Mouse (Mus musculus) heart, embryonic 12.5 days (tissue): ENCODE measurements at regions not wholly inside any gene's neighbourhood (a gene's known extent, or its start where the extent isn't known, plus 50 kb on each side); places are given as distances from the start of the nearest gene placed in this dataset.

Experiments used
- ATAC-seq: fragments of 200-750 bp; cut with Nextera tagmentation; 2 replicates; pipeline ENCODE4 v1.8.0; 2017; ENCODE audit warnings: moderate TSS enrichment, moderate library complexity; ENCODE audit not compliant: insufficient number of reproducible peaks, low FRiP score
- H3K27ac ChIP-seq: fragments of 300-500 bp; sonication (generic); 2 replicates; pipeline ENCODE4 v1.5.1; 2016; ENCODE audit warnings: mild to moderate bottlenecking, moderate library complexity; ENCODE audit not compliant: poor library complexity, severe bottlenecking
- H3K27me3 ChIP-seq: fragments of 300-500 bp; sonication (generic); replicated peaks from 2 replicates; pipeline ENCODE4 v1.6.1; 2016; ENCODE audit warnings: mild to moderate bottlenecking, moderate library complexity
- H3K36me3 ChIP-seq: fragments of 300-500 bp; sonication (generic); 2 replicates; pipeline ENCODE4 v1.6.1; 2016; ENCODE audit warnings: mild to moderate bottlenecking, moderate library complexity
- H3K4me1 ChIP-seq: fragments of 300-500 bp; sonication (generic); replicated peaks from 2 replicates; pipeline ENCODE4 v1.6.1; 2016; ENCODE audit warnings: mild to moderate bottlenecking
- H3K4me2 ChIP-seq: fragments of 300-500 bp; sonication (generic); 2 replicates; pipeline ENCODE4 v1.6.1; 2016; ENCODE audit warnings: mild to moderate bottlenecking, moderate library complexity
- H3K4me3 ChIP-seq: fragments of 300-500 bp; sonication (generic); 2 replicates; pipeline ENCODE4 v1.5.1; 2016; ENCODE audit warnings: mild to moderate bottlenecking
- H3K9ac ChIP-seq: fragments of 300-500 bp; sonication (generic); 2 replicates; pipeline ENCODE4 v1.6.1; 2016; ENCODE audit warnings: mild to moderate bottlenecking, moderate library complexity
- H3K9me3 ChIP-seq: fragments of 300-500 bp; sonication (generic); replicated peaks from 2 replicates; pipeline ENCODE4 v1.6.1; 2016; ENCODE audit warnings: mild to moderate bottlenecking, moderate library complexity
- WGBS: fragments of 180-500 bp; shearing (Covaris S2); methylation state at CpG from one replicate; pipeline ENCODE4 v1.1.7; 2016; 5-methylcytosine and 5-hydroxymethylcytosine counted together

- Histone ChIP-seq H3K27ac (no peak overlapping the region), H3K9ac (no peak overlapping the region), H3K36me3 (no peaks in the 10 kb centered on the region), H3K9me3 (no peaks in the 10 kb centered on the region), H3K27me3 (no peaks in the 10 kb centered on the region), H3K4me2 (no peak overlapping the region), H3K4me3 (no peak overlapping the region), H3K4me1 (no peaks in the 10 kb centered on the region)
- no peak for ATAC-seq
These were observed 573.8 kb upstream of the Mef2c start for GRCm38 (mm10) chr13:82930010-82930409.

- no peaks in the 10 kb centered on the region for H3K36me3 ChIP-seq
- H3K27ac ChIP-seq, result no peak overlapping the region
- 81% methylated on average over 3 of the region's 3 CpGs for WGBS
- H3K4me1 ChIP-seq, result no peaks in the 10 kb centered on the region
- H3K4me2 ChIP-seq, result no peak overlapping the region
- H3K27me3 ChIP-seq, result no peaks in the 10 kb centered on the region
- no peak overlapping the region for H3K9ac ChIP-seq
- no peak for ATAC-seq
- no peak overlapping the region for H3K4me3 ChIP-seq
- H3K9me3 ChIP-seq, result no peaks in the 10 kb centered on the region
These were observed 566.0 kb upstream of the Mef2c start for GRCm38 (mm10) chr13:82937856-82938255.

- 17% methylated on average over 11 of the region's 11 CpGs for WGBS
- H3K4me3 ChIP-seq, result peak overlapping the region; percentile 38
These were observed 561.0 kb upstream of the Mef2c start for GRCm38 (mm10) chr13:82942691-82943341.

GRCm38 (mm10) chr13:82946931-82947330, 556.9 kb upstream of the Mef2c start:
- Histone ChIP-seq H3K9me3 (no peaks in the 10 kb centered on the region), H3K4me3 (no peak overlapping the region), H3K27me3 (no peaks in the 10 kb centered on the region), H3K36me3 (no peaks in the 10 kb centered on the region), H3K9ac (no peak overlapping the region), H3K4me1 (no peaks in the 10 kb centered on the region), H3K4me2 (no peak overlapping the region), H3K27ac (no peak overlapping the region)
- ATAC-seq, result no peak
- 81% methylated on average over 5 of the region's 5 CpGs for WGBS

More at GRCm38 (mm10) chr13:82942691-82943341, 561.0 kb upstream of the Mef2c start:
- Histone ChIP-seq H3K9me3 (no peaks in the 10 kb centered on the region), H3K27ac (peak overlapping the region; percentile 62; the same call in 1 of the 2 replicates), H3K27me3 (no peaks in the 10 kb centered on the region), H3K36me3 (no peaks in the 10 kb centered on the region), H3K9ac (peak overlapping the region; percentile 41; the same call in 1 of the 2 replicates), H3K4me1 (no peaks in the 10 kb centered on the region), H3K4me2 (peak overlapping the region; percentile 65)
- ATAC-seq, result no peak

- Histone ChIP-seq H3K9me3 (no peaks in the 10 kb centered on the region), H3K9ac (no peak overlapping the region), H3K4me2 (no peak overlapping the region), H3K4me3 (no peak overlapping the region), H3K27ac (no peak overlapping the region), H3K27me3 (no peaks in the 10 kb centered on the region), H3K4me1 (no peaks in the 10 kb centered on the region), H3K36me3 (no peaks in the 10 kb centered on the region)
- ATAC-seq, result no peak
- 28% methylated on average over 6 of the region's 6 CpGs for WGBS
These were observed 554.3 kb upstream of the Mef2c start for GRCm38 (mm10) chr13:82949541-82949940.

- Histone ChIP-seq H3K4me3 (no peak overlapping the region), H3K4me2 (no peak overlapping the region), H3K27me3 (no peaks in the 10 kb centered on the region), H3K36me3 (no peaks in the 10 kb centered on the region), H3K27ac (no peak overlapping the region), H3K9me3 (no peaks in the 10 kb centered on the region), H3K9ac (no peak overlapping the region), H3K4me1 (no peaks in the 10 kb centered on the region)
- no peak for ATAC-seq
- 66% methylated on average over 3 of the region's 3 CpGs for WGBS
These were observed 541.5 kb upstream of the Mef2c start for GRCm38 (mm10) chr13:82962333-82962732.

- Histone ChIP-seq H3K9me3 (no peaks in the 10 kb centered on the region), H3K4me2 (no peak overlapping the region), H3K4me1 (no peaks in the 10 kb centered on the region), H3K36me3 (no peaks in the 10 kb centered on the region), H3K27me3 (no peaks in the 10 kb centered on the region), H3K27ac (no peak overlapping the region), H3K4me3 (no peak overlapping the region), H3K9ac (no peak overlapping the region)
- 85% methylated on average over 9 of the region's 9 CpGs for WGBS
- ATAC-seq, result no peak
These were observed 532.1 kb upstream of the Mef2c start for GRCm38 (mm10) chr13:82971722-82972121.

GRCm38 (mm10) chr13:82974210-82974811, 529.5 kb upstream of the Mef2c start:
- no peaks in the 10 kb centered on the region for H3K36me3 ChIP-seq
- H3K4me1 ChIP-seq, result no peaks in the 10 kb centered on the region
- no peaks in the 10 kb centered on the region for H3K27me3 ChIP-seq
- no peak for ATAC-seq
- no peaks in the 10 kb centered on the region for H3K9me3 ChIP-seq
- H3K4me2 ChIP-seq, result no peak overlapping the region
- no peak overlapping the region for H3K27ac ChIP-seq
- H3K9ac ChIP-seq, result no peak overlapping the region
- H3K4me3 ChIP-seq, result no peak overlapping the region
- WGBS, result 86% methylated on average over 1 of the region's 1 CpGs

GRCm38 (mm10) chr13:83001118-83001517, 502.7 kb upstream of the Mef2c start:
- Histone ChIP-seq H3K9ac (no peak overlapping the region), H3K4me3 (no peak overlapping the region), H3K36me3 (no peaks in the 10 kb centered on the region), H3K9me3 (peaks cover 6% of the 10 kb centered on the region; the same call in 1 of the 2 replicates), H3K27ac (no peak overlapping the region), H3K4me2 (no peak overlapping the region), H3K4me1 (no peaks in the 10 kb centered on the region), H3K27me3 (no peaks in the 10 kb centered on the region)
- ATAC-seq, result no peak

GRCm38 (mm10) chr13:83016686-83017085, 487.1 kb upstream of the Mef2c start:
- H3K27me3 ChIP-seq, result no peaks in the 10 kb centered on the region
- peaks cover 5% of the 10 kb centered on the region; the same call in 1 of the 2 replicates for H3K9me3 ChIP-seq
- no peak overlapping the region for H3K9ac ChIP-seq
- no peak overlapping the region for H3K4me3 ChIP-seq
- no peak for ATAC-seq
- no peaks in the 10 kb centered on the region for H3K4me1 ChIP-seq
- H3K27ac ChIP-seq, result no peak overlapping the region
- no peaks in the 10 kb centered on the region for H3K36me3 ChIP-seq
- no peak overlapping the region for H3K4me2 ChIP-seq

GRCm38 (mm10) chr13:83020829-83021228, 483.0 kb upstream of the Mef2c start:
- Histone ChIP-seq H3K27ac (no peak overlapping the region), H3K9ac (no peak overlapping the region), H3K36me3 (no peaks in the 10 kb centered on the region), H3K4me3 (no peak overlapping the region), H3K27me3 (no peaks in the 10 kb centered on the region), H3K4me1 (no peaks in the 10 kb centered on the region), H3K9me3 (no peaks in the 10 kb centered on the region), H3K4me2 (no peak overlapping the region)
- 39% methylated on average over 3 of the region's 3 CpGs for WGBS
- no peak for ATAC-seq

- ATAC-seq, result no peak
- WGBS, result 86% methylated on average over 4 of the region's 4 CpGs
These were observed 479.9 kb upstream of the Mef2c start for GRCm38 (mm10) chr13:83023972-83024371.

More at GRCm38 (mm10) chr13:83023972-83024371, 479.9 kb upstream of the Mef2c start:
- no peaks in the 10 kb centered on the region for H3K4me1 ChIP-seq
- no peak overlapping the region for H3K4me2 ChIP-seq
- H3K36me3 ChIP-seq, result no peaks in the 10 kb centered on the region
- H3K9me3 ChIP-seq, result no peaks in the 10 kb centered on the region
- no peaks in the 10 kb centered on the region for H3K27me3 ChIP-seq
- no peak overlapping the region for H3K9ac ChIP-seq
- no peak overlapping the region for H3K4me3 ChIP-seq
- no peak overlapping the region for H3K27ac ChIP-seq
